Mouse (Mus musculus) midbrain, embryonic 13.5 days (tissue): Measurements from ENCODE around the gene 4930544D05Rik. TPM values are rescaled to one million over a fixed set of nuclear protein-coding genes. Genes with fewer than 3 reads are reported as not detected.

Source experiments
- ATAC-seq: fragments of 200-750 bp; cut with Nextera tagmentation; 2 replicates; pipeline ENCODE4 v1.8.0; 2017; ENCODE audit warnings: mild to moderate bottlenecking, moderate TSS enrichment, moderate library complexity
- H3K27ac ChIP-seq: fragments of 300-500 bp; sonication (generic); 2 replicates; pipeline ENCODE4 v1.5.1; 2015; ENCODE audit warnings: inconsistent platforms, mild to moderate bottlenecking, moderate library complexity
- H3K27me3 ChIP-seq: fragments of 300-500 bp; sonication (generic); 2 replicates; pipeline ENCODE4 v1.6.1; 2015; ENCODE audit warnings: mild to moderate bottlenecking, inconsistent platforms
- H3K36me3 ChIP-seq: fragments of 300-500 bp; sonication (generic); 2 replicates; pipeline ENCODE4 v1.6.1; 2015; ENCODE audit warnings: mild to moderate bottlenecking, inconsistent platforms
- H3K4me1 ChIP-seq: fragments of 300-500 bp; sonication (generic); replicated peaks from 2 replicates; pipeline ENCODE4 v1.6.1; 2015; ENCODE audit warnings: inconsistent platforms
- H3K4me2 ChIP-seq: fragments of 300-500 bp; sonication (generic); replicated peaks from 2 replicates; pipeline ENCODE4 v1.6.1; 2015; ENCODE audit warnings: moderate library complexity, mild to moderate bottlenecking, inconsistent platforms
- H3K4me3 ChIP-seq: fragments of 300-500 bp; sonication (generic); replicated peaks from 2 replicates; pipeline ENCODE4 v1.5.1; 2015; ENCODE audit warnings: mild to moderate bottlenecking, inconsistent platforms
- H3K9ac ChIP-seq: fragments of 300-500 bp; sonication (generic); replicated peaks from 2 replicates; pipeline ENCODE4 v1.6.1; 2015; ENCODE audit warnings: mild to moderate bottlenecking, inconsistent platforms
- H3K9me3 ChIP-seq: fragments of 300-500 bp; sonication (generic); 2 replicates; pipeline ENCODE4 v1.6.1; 2016; ENCODE audit warnings: mild to moderate bottlenecking, inconsistent platforms
- WGBS: fragments of 180-500 bp; shearing (Covaris S2); methylation state at CpG from one replicate; pipeline ENCODE4 v1.1.7; 2015; 5-methylcytosine and 5-hydroxymethylcytosine counted together
- polyA plus RNA-seq: library from polyadenylated mRNA; unstranded; fragments of >200 nt; fragmentation: Nextera tagmentation; extraction: Ambion mirVana; gene quantifications from 2 replicates; pipeline ENCODE4 v1.2.1, GENCODE M21; 2015

Gene 4930544D05Rik
- polyA plus RNA-seq, 1 experiment from 2014 or later = not detected

- H3K4me1 ChIP-seq = peaks cover 46% of the 10 kb centered on the region
- H3K27me3 ChIP-seq = 0 out of 2 replicates have a peak, but pooled peaks cover 3% of the 10 kb centered on the region
- peaks cover 34% of the 10 kb centered on the region for H3K36me3 ChIP-seq
- peak within 1 kb of the TSS; percentile 97 for H3K27ac ChIP-seq
- H3K4me2 ChIP-seq = peak within 1 kb of the TSS; percentile 75
- peak; percentile 55 for ATAC-seq
- H3K9ac ChIP-seq = peak within 1 kb of the TSS; percentile 90
- WGBS = under 1% methylated on average over 58 of the region's 61 CpGs
- H3K9me3 ChIP-seq = no peaks in the 10 kb centered on the region
- H3K4me3 ChIP-seq = peak within 1 kb of the TSS; percentile 73
These were observed 38.7 kb downstream of the 4930544D05Rik start, which contains the start of gene Pfn1 for GRCm38 (mm10) chr11:70654198-70654922. Gene Pfn1 (minus strand): TSS chr11:70654644.

GRCm38 (mm10) chr11:70654923-70655570 is 39.4 kb downstream of the 4930544D05Rik start:
- H3K27ac ChIP-seq = peak overlapping the region; percentile 97
- no peaks in the 10 kb centered on the region for H3K9me3 ChIP-seq
- H3K4me2 ChIP-seq = peak overlapping the region; percentile 75
- ATAC-seq = peak; percentile 53
- H3K36me3 ChIP-seq = peaks cover 27% of the 10 kb centered on the region
- peak overlapping the region; percentile 90 for H3K9ac ChIP-seq
- WGBS = 0% methylated on average over 48 of the region's 48 CpGs
- peak overlapping the region; percentile 73 for H3K4me3 ChIP-seq
- H3K27me3 ChIP-seq = 0 out of 2 replicates have a peak, but pooled peaks cover 3% of the 10 kb centered on the region
- H3K4me1 ChIP-seq = peaks cover 43% of the 10 kb centered on the region

- Histone ChIP-seq H3K4me1 (peaks cover 43% of the 10 kb centered on the region), H3K4me3 (peak overlapping the region; percentile 73), H3K36me3 (peaks cover 25% of the 10 kb centered on the region), H3K9me3 (no peaks in the 10 kb centered on the region), H3K27ac (peak overlapping the region; percentile 97), H3K9ac (peak overlapping the region; percentile 90), H3K27me3 (0 out of 2 replicates have a peak, but pooled peaks cover 3% of the 10 kb centered on the region), H3K4me2 (peak overlapping the region; percentile 75)
- WGBS = under 1% methylated on average over 61 of the region's 61 CpGs
- peak; percentile 35; the same call in 1 of the 2 replicates for ATAC-seq
These were observed 40.2 kb downstream of the 4930544D05Rik start for GRCm38 (mm10) chr11:70655571-70656455.

- 4% methylated on average over 16 of the region's 16 CpGs for WGBS
- ATAC-seq = no peak
- H3K4me3 ChIP-seq = peak overlapping the region; percentile 73
- H3K4me2 ChIP-seq = peak overlapping the region; percentile 75
- peak overlapping the region; percentile 90; the same call in 1 of the 2 replicates for H3K9ac ChIP-seq
- H3K4me1 ChIP-seq = peaks cover 38% of the 10 kb centered on the region
- H3K9me3 ChIP-seq = no peaks in the 10 kb centered on the region
- 0 out of 2 replicates have a peak, but pooled peaks cover 3% of the 10 kb centered on the region for H3K27me3 ChIP-seq
- no peak overlapping the region for H3K27ac ChIP-seq
- peaks cover 20% of the 10 kb centered on the region for H3K36me3 ChIP-seq
These were observed 40.8 kb downstream of the 4930544D05Rik start for GRCm38 (mm10) chr11:70656456-70656927.

GRCm38 (mm10) chr11:70656964-70657363 is 41.3 kb downstream of the 4930544D05Rik start, which contains the start of gene Eno3:
Gene Eno3 (plus strand): TSS chr11:70657202.
- no peaks in the 10 kb centered on the region for H3K9me3 ChIP-seq
- H3K36me3 ChIP-seq = peaks cover 21% of the 10 kb centered on the region
- WGBS = 6% methylated on average over 3 of the region's 3 CpGs
- H3K4me1 ChIP-seq = peaks cover 35% of the 10 kb centered on the region
- no peak for ATAC-seq
- peak within 1 kb of the TSS; percentile 90 for H3K9ac ChIP-seq
- H3K4me3 ChIP-seq = peak within 1 kb of the TSS; percentile 73
- H3K4me2 ChIP-seq = peak within 1 kb of the TSS; percentile 75
- 0 out of 2 replicates have a peak, but pooled peaks cover 3% of the 10 kb centered on the region for H3K27me3 ChIP-seq
- no peak within 1 kb of the TSS for H3K27ac ChIP-seq

GRCm38 (mm10) chr11:70657573-70657972 is 41.9 kb downstream of the 4930544D05Rik start:
- WGBS = 58% methylated on average over 6 of the region's 6 CpGs
- Histone ChIP-seq H3K9me3 (no peaks in the 10 kb centered on the region), H3K4me3 (no peak overlapping the region), H3K36me3 (peaks cover 21% of the 10 kb centered on the region), H3K27me3 (0 out of 2 replicates have a peak, but pooled peaks cover 3% of the 10 kb centered on the region), H3K4me2 (no peak overlapping the region), H3K4me1 (peaks cover 29% of the 10 kb centered on the region), H3K9ac (no peak overlapping the region; the same call in 1 of the 2 replicates), H3K27ac (no peak overlapping the region)
- no peak for ATAC-seq

GRCm38 (mm10) chr11:70657991-70658390 is 42.3 kb downstream of the 4930544D05Rik start:
- no peak overlapping the region for H3K27ac ChIP-seq
- peaks cover 22% of the 10 kb centered on the region for H3K36me3 ChIP-seq
- H3K4me3 ChIP-seq = no peak overlapping the region
- no peaks in the 10 kb centered on the region for H3K9me3 ChIP-seq
- ATAC-seq = no peak
- 0 out of 2 replicates have a peak, but pooled peaks cover 3% of the 10 kb centered on the region for H3K27me3 ChIP-seq
- WGBS = 64% methylated on average over 9 of the region's 9 CpGs
- no peak overlapping the region for H3K4me2 ChIP-seq
- H3K9ac ChIP-seq = no peak overlapping the region; the same call in 1 of the 2 replicates
- H3K4me1 ChIP-seq = peaks cover 25% of the 10 kb centered on the region

- H3K27me3 ChIP-seq = 0 out of 2 replicates have a peak, but pooled peaks cover 3% of the 10 kb centered on the region
- no peaks in the 10 kb centered on the region for H3K9me3 ChIP-seq
- no peak for ATAC-seq
- no peak overlapping the region for H3K27ac ChIP-seq
- no peak overlapping the region for H3K4me2 ChIP-seq
- H3K9ac ChIP-seq = no peak overlapping the region
- H3K36me3 ChIP-seq = peaks cover 28% of the 10 kb centered on the region
- no peak overlapping the region for H3K4me3 ChIP-seq
- WGBS = 92% methylated on average over 5 of the region's 5 CpGs
- H3K4me1 ChIP-seq = peaks cover 21% of the 10 kb centered on the region
These were observed 42.9 kb downstream of the 4930544D05Rik start for GRCm38 (mm10) chr11:70658521-70658920.

- Histone ChIP-seq H3K27me3 (0 out of 2 replicates have a peak, but pooled peaks cover 3% of the 10 kb centered on the region), H3K27ac (no peak overlapping the region), H3K9me3 (no peaks in the 10 kb centered on the region), H3K4me2 (no peak overlapping the region), H3K36me3 (peaks cover 32% of the 10 kb centered on the region), H3K4me3 (no peak overlapping the region), H3K9ac (no peak overlapping the region), H3K4me1 (peaks cover 21% of the 10 kb centered on the region)
- no peak for ATAC-seq
- 79% methylated on average over 8 of the region's 8 CpGs for WGBS
These were observed 43.3 kb downstream of the 4930544D05Rik start for GRCm38 (mm10) chr11:70658942-70659341.

- no peak overlapping the region for H3K4me2 ChIP-seq
- H3K4me3 ChIP-seq = no peak overlapping the region
- no peak overlapping the region for H3K9ac ChIP-seq
- H3K9me3 ChIP-seq = no peaks in the 10 kb centered on the region
- 86% methylated on average over 8 of the region's 8 CpGs for WGBS
- H3K27me3 ChIP-seq = 0 out of 2 replicates have a peak, but pooled peaks cover 3% of the 10 kb centered on the region
- no peak overlapping the region for H3K27ac ChIP-seq
- H3K36me3 ChIP-seq = peaks cover 47% of the 10 kb centered on the region
- H3K4me1 ChIP-seq = peaks cover 15% of the 10 kb centered on the region
- ATAC-seq = no peak
These were observed 44.9 kb downstream of the 4930544D05Rik start for GRCm38 (mm10) chr11:70660571-70660970.

GRCm38 (mm10) chr11:70663101-70663500 is 47.5 kb downstream of the 4930544D05Rik start:
- H3K4me3 ChIP-seq = no peak overlapping the region
- H3K27me3 ChIP-seq = no peaks in the 10 kb centered on the region
- H3K9me3 ChIP-seq = no peaks in the 10 kb centered on the region
- WGBS = 85% methylated on average over 8 of the region's 8 CpGs
- no peak for ATAC-seq
- no peak overlapping the region for H3K4me2 ChIP-seq
- H3K36me3 ChIP-seq = peaks cover 55% of the 10 kb centered on the region
- H3K27ac ChIP-seq = no peak overlapping the region
- no peak overlapping the region for H3K9ac ChIP-seq
- peaks cover 14% of the 10 kb centered on the region for H3K4me1 ChIP-seq
